Mouse (Mus musculus) spleen, adult 2 months (tissue): ENCODE results near the gene Tmco1.

ENCODE experiments used
- CTCF ChIP-seq: fragments of 200-500 bp; IDR thresholded peaks from 2 replicates; pipeline ENCODE4 v1.5.1; 2011; ENCODE audit warnings: mild to moderate bottlenecking, inconsistent platforms; ENCODE audit not compliant: insufficient read depth, insufficient read length, insufficient replicate concordance; ENCODE audit errors: extremely low read depth
- POLR2A ChIP-seq: fragments of 200-500 bp; IDR thresholded peaks from 2 replicates; pipeline ENCODE4 v1.6.1; 2011; ENCODE audit warnings: low read depth, low read length, inconsistent platforms

GRCm38 (mm10) chr1:167291610-167292009, 16.6 kb upstream of the Tmco1 start:
- no peak for TF ChIP-seq CTCF
- TF ChIP-seq POLR2A: no peak
